Mouse (Mus musculus) brain, embryonic 14.5 days (tissue): ENCODE results near the gene Olfr644.

ENCODE experiments used
- CTCF ChIP-seq: fragments of 200-500 bp; IDR thresholded peaks from 2 replicates; pipeline ENCODE4 v1.5.1; 2012; ENCODE audit warnings: inconsistent platforms, mild to moderate bottlenecking, moderate library complexity, borderline replicate concordance; ENCODE audit not compliant: insufficient read depth, insufficient read length; ENCODE audit errors: extremely low read depth
- POLR2A ChIP-seq: fragments of 200-500 bp; IDR thresholded peaks from 2 replicates; pipeline ENCODE4 v1.6.1; 2012; ENCODE audit warnings: mild to moderate bottlenecking, inconsistent platforms, borderline replicate concordance; ENCODE audit not compliant: poor library complexity, insufficient read depth, insufficient read length, severe bottlenecking; ENCODE audit errors: extremely low read depth

DNA sequence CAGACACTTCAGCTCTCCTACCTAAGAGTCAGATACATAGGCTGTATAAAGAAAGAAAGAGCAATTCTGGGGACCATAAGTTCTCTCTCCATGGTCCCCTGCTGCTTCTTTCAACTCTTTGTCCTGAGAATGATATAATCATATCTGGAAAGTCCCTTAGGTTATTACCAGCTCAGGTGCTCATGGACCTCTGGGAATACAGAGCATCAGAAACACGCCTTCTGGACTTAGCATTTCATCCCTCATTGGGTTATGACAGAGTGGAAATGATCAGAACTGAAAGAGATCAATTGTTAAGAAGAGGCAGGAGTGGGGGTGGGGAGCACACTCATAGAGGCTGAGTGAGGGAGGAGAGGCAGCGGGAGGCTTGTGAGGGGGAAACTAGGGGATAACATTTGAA lies at the start of gene Olfr644:
- TF ChIP-seq CTCF (no peak), POLR2A (no peak)
